Mouse (Mus musculus): ENCODE results near the gene Slc27a5.

- TF ChIP-seq CTCF (conservative IDR thresholded peaks at IDR 0.05 in 1 of 2, IDR thresholded peaks at IDR 0.05 in 1 of 2; ENCODE audit: low read depth in 2 of 2, low read length in 2 of 2) (no peak), POLR2A (IDR thresholded peaks at IDR 0.05; ENCODE audit: low read depth, low read length) (no peak), MXI1 (IDR thresholded peaks at IDR 0.05; ENCODE audit: low read depth, low read length) (no peak), ELF1 (IDR thresholded peaks at IDR 0.05; ENCODE audit: low read depth, low read length) (no peak), HCFC1 (IDR thresholded peaks at IDR 0.05; ENCODE audit: low read depth, low read length) (no peak), NRF1 (IDR thresholded peaks at IDR 0.05; ENCODE audit: low read depth, low read length) (no peak), SIN3A (IDR thresholded peaks at IDR 0.05; ENCODE audit: low read length) (no peak), CHD2 (IDR thresholded peaks at IDR 0.05; ENCODE audit: low read length) (no peak), ZMIZ1 (IDR thresholded peaks at IDR 0.05; ENCODE audit: low read depth, low read length) (no peak), MAX (IDR thresholded peaks at IDR 0.05; ENCODE audit: low read length) (no peak), POLR2AphosphoS2 (IDR thresholded peaks at IDR 0.05; ENCODE audit: low read depth, low read length) (no peak), MEF2A (IDR thresholded peaks at IDR 0.05; ENCODE audit: borderline replicate concordance, low read depth, low read length) (no peak), RAD21 (IDR thresholded peaks at IDR 0.05; ENCODE audit: low read depth, low read length) (no peak), USF1 (IDR thresholded peaks at IDR 0.05; ENCODE audit: low read depth, low read length) (no peak)
Measured at GRCm38 (mm10) chr7:12985724-12986123, 12.3 kb downstream of the Slc27a5 start.
